Mouse (Mus musculus): ENCODE data around the gene Ptgr2. TPM values are rescaled to one million over a fixed set of nuclear protein-coding genes. Genes with fewer than 3 reads are reported as not detected.

Gene Ptgr2
- total RNA-seq (2023), result 10 to 100 TPM; 18.1 to 18.3 TPM

GRCm38 (mm10) chr12:84284885-84285592 lies at the start of gene Ptgr2:
Ptgr2 (plus strand) TSS chr12:84285232.

GRCm38 (mm10) chr12:84316721-84317621 lies 31.9 kb downstream of the Ptgr2 start, which contains the start of gene Zfp410:
Zfp410 (plus strand) TSS chr12:84316852.

GRCm38 (mm10) chr12:84361555-84362489 lies 76.8 kb downstream of the Ptgr2 start, which contains the start of the genes Coq6 and Fam161b:
Coq6 (plus strand) TSS chr12:84361657.
Fam161b (minus strand) TSS chr12:84361833.

Other genes with a start within 250 kb of the Ptgr2 start
- 1 to 10 TPM; 1.2 to 1.6 TPM for gene Acot4, start 246.9 kb upstream of the Ptgr2 start, total RNA-seq (2023)
- gene Gm49366, start 246.3 kb upstream of the Ptgr2 start, total RNA-seq (2023), result not detected
- not detected for gene Acot3, start 233.1 kb upstream of the Ptgr2 start, total RNA-seq (2023)
- gene Acot5, start 215.9 kb upstream of the Ptgr2 start, total RNA-seq (2023), result not detected
- under 1 TPM; 0.24 to 0.64 TPM for gene Acot6, start 184.6 kb upstream of the Ptgr2 start, total RNA-seq (2023)
- gene Dnal1, start 170.9 kb upstream of the Ptgr2 start, total RNA-seq (2023), result under 1 TPM; 0.52 to 0.73 TPM
- gene Pnma1, start 136.7 kb upstream of the Ptgr2 start, total RNA-seq (2023), result 1 to 10 TPM; 3.1 to 4.0 TPM
- gene Elmsan1, start 66.4 kb upstream of the Ptgr2 start, total RNA-seq (2023), result 100 to 1,000 TPM in 1 of 2 experiments, 10 to 100 TPM in 1; 93.3 to 105 TPM
- 10 to 100 TPM; 30.7 to 34.7 TPM for gene Zfp410, start 31.6 kb downstream of the Ptgr2 start, total RNA-seq (2023)
- 1 to 10 TPM; 9.4 TPM for gene Coq6, start 76.4 kb downstream of the Ptgr2 start, total RNA-seq (2023)
- 1 to 10 TPM in 1 of 2 experiments, under 1 TPM in 1; 0.49 to 1.1 TPM for gene Fam161b, start 76.6 kb downstream of the Ptgr2 start, total RNA-seq (2023)
- gene Entpd5, start 123.8 kb downstream of the Ptgr2 start, total RNA-seq (2023), result 1 to 10 TPM; 5.5 to 5.7 TPM
- under 1 TPM in 1 of 2 experiments, not detected in 1; 0.26 TPM for gene Bbof1, start 123.8 kb downstream of the Ptgr2 start, total RNA-seq (2023)
- gene Rnf113a2, start 132.0 kb downstream of the Ptgr2 start, total RNA-seq (2023), result 10 to 100 TPM; 27.7 to 29.6 TPM
- 1 to 10 TPM; 6.7 TPM for gene Aldh6a1, start 165.8 kb downstream of the Ptgr2 start, total RNA-seq (2023)
- 10 to 100 TPM in 1 of 2 experiments, 1 to 10 TPM in 1; 8.3 to 10.5 TPM for gene Lin52, start 166.2 kb downstream of the Ptgr2 start, total RNA-seq (2023)